8 mouse cellular contexts compared by ENCODE assay signal in genomic region chr11:49087830-49088616, GRCm38 (mm10). TPM values are rescaled to one million over a fixed set of nuclear protein-coding genes. Genes with fewer than 3 reads are reported as not detected.
DNase-seq lines count a peak whose midpoint lies in the region; ATAC-seq and TF ChIP-seq lines count a peak whose summit lies in the region.

No protein-coding gene starts in this region.

- DNase-seq in lung, adult 18-20 months, result peak; percentile 63 to 66
- DNase-seq in lung, postnatal 25 days (ENCODE audit: low spot score), result no peak
- DNase-seq in embryonic facial prominence, embryonic 10.5 days (ENCODE audit: low spot score), result peak; percentile 46
- peak; percentile 52 for DNase-seq in kidney, postnatal 0 days (ENCODE audit: low spot score)
- DNase-seq in testis, postnatal 14 days (ENCODE audit: low spot score), result peak; percentile 17
- DNase-seq in left cerebral cortex, adult 18-20 months (ENCODE audit: low spot score in 2 of 2), result no peak
- DNase-seq in layer of hippocampus, adult 2 months (ENCODE audit: low spot score in 2 of 2), result no peak

- 40% methylated on average over 22 of the region's 22 CpGs for WGBS in embryonic facial prominence, embryonic 10.5 days
- WGBS in kidney, postnatal 0 days, result 41% methylated on average over 22 of the region's 22 CpGs

- no peaks in the 10 kb centered on the region for H3K9me3 ChIP-seq in embryonic facial prominence, embryonic 10.5 days
- H3K9me3 ChIP-seq in kidney, postnatal 0 days (replicated peaks; ENCODE audit: low read length), result no peaks in the 10 kb centered on the region
- H3K9me3 ChIP-seq in megakaryocyte, embryonic 14.5 days, result no peaks in the 10 kb centered on the region

- H3K36me3 ChIP-seq in embryonic facial prominence, embryonic 10.5 days (replicated peaks), result no peaks in the 10 kb centered on the region
- no peaks in the 10 kb centered on the region for H3K36me3 ChIP-seq in kidney, postnatal 0 days (ENCODE audit: insufficient read depth, low read length)
- peaks cover 67% of the 10 kb centered on the region for H3K36me3 ChIP-seq in megakaryocyte, embryonic 14.5 days (replicated peaks; ENCODE audit: low read length)

- H3K27me3 ChIP-seq in embryonic facial prominence, embryonic 10.5 days (replicated peaks; ENCODE audit: low read depth, poor library complexity, severe bottlenecking), result no peaks in the 10 kb centered on the region
- H3K27me3 ChIP-seq in kidney, postnatal 0 days (ENCODE audit: insufficient read depth, low read length), result no peaks in the 10 kb centered on the region
- no peaks in the 10 kb centered on the region for H3K27me3 ChIP-seq in megakaryocyte, embryonic 14.5 days (replicated peaks)

- H3K4me3 ChIP-seq in embryonic facial prominence, embryonic 10.5 days, result peak overlapping the region; percentile 37; the same call in 1 of the 2 replicates
- H3K4me3 ChIP-seq in kidney, postnatal 0 days (replicated peaks; ENCODE audit: low read depth, low read length), result no peak overlapping the region; the same call in 1 of the 2 replicates
- peak overlapping the region; percentile 86 for H3K4me3 ChIP-seq in megakaryocyte, embryonic 14.5 days (replicated peaks)
- H3K4me3 ChIP-seq in layer of hippocampus, adult 2 months, result no peak overlapping the region

- peaks cover 8% of the 10 kb centered on the region for H3K4me1 ChIP-seq in embryonic facial prominence, embryonic 10.5 days
- H3K4me1 ChIP-seq in kidney, postnatal 0 days (replicated peaks; ENCODE audit: insufficient read depth, low read length), result 0 out of 2 replicates have a peak, but pooled peaks cover 3% of the 10 kb centered on the region
- peaks cover 95% of the 10 kb centered on the region for H3K4me1 ChIP-seq in megakaryocyte, embryonic 14.5 days

- peak overlapping the region; percentile 31 for H3K4me2 ChIP-seq in kidney, postnatal 0 days (ENCODE audit: low read length)

- 0 out of 2 replicates have a peak, but pooled peaks have one; percentile 68 for ATAC-seq in kidney, postnatal 0 days (replicated peaks; ENCODE audit: low FRiP score, low read depth)

- H3K27ac ChIP-seq in embryonic facial prominence, embryonic 10.5 days (replicated peaks), result peak overlapping the region; percentile 30; the same call in 1 of the 2 replicates
- no peak overlapping the region for H3K27ac ChIP-seq in kidney, postnatal 0 days
- no peak overlapping the region for H3K27ac ChIP-seq in layer of hippocampus, adult 2 months

- no peak overlapping the region for H3K9ac ChIP-seq in kidney, postnatal 0 days (ENCODE audit: low read depth, low read length)

- no peak for TF ChIP-seq CTCF in kidney, postnatal 0 days (IDR thresholded peaks at IDR 0.05; ENCODE audit: low read depth)
- TF ChIP-seq CTCF in layer of hippocampus, adult 2 months (conservative IDR thresholded peaks at IDR 0.05), result no peak

RNA-seq across cellular contexts. Expression of gene Ifi47, which starts 11.6 kb away (rescaled TPM):
- polyA plus RNA-seq in embryonic facial prominence, embryonic 10.5 days (2016; fragmentation: Nextera tagmentation; extraction: Ambion mirVana), result 0.18 and 0.19 TPM in 2 replicates
- 4.3 and 6.2 TPM in 2 replicates for polyA plus RNA-seq in kidney, postnatal 0 days (2015; fragmentation: Nextera tagmentation; extraction: Ambion mirVana)
- 6.0 and 6.4 TPM in 2 replicates for polyA plus RNA-seq in megakaryocyte, embryonic 14.5 days (2012; ENCODE audit: insufficient read depth, low replicate concordance)
- total RNA-seq in left cerebral cortex, adult 18-20 months (2021), result 1 to 10 TPM; 1.0 to 1.4 TPM
- total RNA-seq in layer of hippocampus, adult 2 months (2021), result under 1 TPM; 0.41 to 0.56 TPM

RNA-seq across cellular contexts. Expression of gene Tgtp2, which starts 24.0 kb away (rescaled TPM):
- not detected in 2 replicates for polyA plus RNA-seq in embryonic facial prominence, embryonic 10.5 days (2016; fragmentation: Nextera tagmentation; extraction: Ambion mirVana)
- 1.6 and 2.2 TPM in 2 replicates for polyA plus RNA-seq in kidney, postnatal 0 days (2015; fragmentation: Nextera tagmentation; extraction: Ambion mirVana)
- polyA plus RNA-seq in megakaryocyte, embryonic 14.5 days (2012; ENCODE audit: insufficient read depth, low replicate concordance), result 0.45 TPM in 1 of 2 replicates, not detected in the other
- total RNA-seq in left cerebral cortex, adult 18-20 months (2021), result under 1 TPM; 0.47 to 0.65 TPM
- under 1 TPM in 1 of 2 experiments, not detected in 1; 0.59 TPM for total RNA-seq in layer of hippocampus, adult 2 months (2021)

RNA-seq across cellular contexts. Expression of gene Olfr1396, which starts 26.7 kb away (rescaled TPM):
- not detected in 2 replicates for polyA plus RNA-seq in embryonic facial prominence, embryonic 10.5 days (2016; fragmentation: Nextera tagmentation; extraction: Ambion mirVana)
- 0.05 TPM in 1 of 2 replicates, not detected in the other for polyA plus RNA-seq in kidney, postnatal 0 days (2015; fragmentation: Nextera tagmentation; extraction: Ambion mirVana)
- polyA plus RNA-seq in megakaryocyte, embryonic 14.5 days (2012; ENCODE audit: insufficient read depth, low replicate concordance), result not detected in 2 replicates
- not detected for total RNA-seq in left cerebral cortex, adult 18-20 months (2021)
- total RNA-seq in layer of hippocampus, adult 2 months (2021), result not detected

RNA-seq across cellular contexts. Expression of gene 9930111J21Rik2, which starts 37.0 kb away (rescaled TPM):
- polyA plus RNA-seq in embryonic facial prominence, embryonic 10.5 days (2016; fragmentation: Nextera tagmentation; extraction: Ambion mirVana), result 0.16 and 0.20 TPM in 2 replicates
- polyA plus RNA-seq in kidney, postnatal 0 days (2015; fragmentation: Nextera tagmentation; extraction: Ambion mirVana), result 0.68 TPM in 2 replicates
- 0.57 TPM in 1 of 2 replicates, not detected in the other for polyA plus RNA-seq in megakaryocyte, embryonic 14.5 days (2012; ENCODE audit: insufficient read depth, low replicate concordance)
- total RNA-seq in left cerebral cortex, adult 18-20 months (2021), result 1 to 10 TPM in 1 of 2 experiments, under 1 TPM in 1; 0.94 to 1.6 TPM
- total RNA-seq in layer of hippocampus, adult 2 months (2021), result 1 to 10 TPM; 1.0 to 2.0 TPM

RNA-seq across cellular contexts. Expression of gene Olfr1395, which starts 54.1 kb away (rescaled TPM):
- polyA plus RNA-seq in embryonic facial prominence, embryonic 10.5 days (2016; fragmentation: Nextera tagmentation; extraction: Ambion mirVana), result not detected in 2 replicates
- polyA plus RNA-seq in kidney, postnatal 0 days (2015; fragmentation: Nextera tagmentation; extraction: Ambion mirVana), result not detected in 2 replicates
- not detected in 2 replicates for polyA plus RNA-seq in megakaryocyte, embryonic 14.5 days (2012; ENCODE audit: insufficient read depth, low replicate concordance)
- not detected for total RNA-seq in left cerebral cortex, adult 18-20 months (2021)
- not detected for total RNA-seq in layer of hippocampus, adult 2 months (2021)

Comparison
In these comparisons a context has a peak if more than half of its experiments do, and no peak if none do; other contexts are left out.
1. DNase-seq: peak in lung, adult 18-20 months (2 of 2), embryonic facial prominence, embryonic 10.5 days (single experiment), kidney, postnatal 0 days (single experiment) and testis, postnatal 14 days (single experiment); none in lung, postnatal 25 days (single experiment), left cerebral cortex, adult 18-20 months (0 of 2) and layer of hippocampus, adult 2 months (0 of 2).
2. H3K4me3 ChIP-seq: peak in embryonic facial prominence, embryonic 10.5 days (single experiment) and megakaryocyte, embryonic 14.5 days (single experiment); none in kidney, postnatal 0 days (single experiment) and layer of hippocampus, adult 2 months (single experiment).